Mouse (Mus musculus) megakaryocyte, adult 5-6 weeks (primary cell): ENCODE results near the gene Gm47791. TPM values are rescaled to one million over a fixed set of nuclear protein-coding genes. Genes with fewer than 3 reads are reported as not detected.

ENCODE experiments used
- ATAC-seq: 2 replicates; pipeline ENCODE4 v1.8.0; 2016; ENCODE audit warnings: mild to moderate bottlenecking, inconsistent platforms; ENCODE audit not compliant: poor library complexity, severe bottlenecking
- total RNA-seq, 2 experiments: library from RNA; stranded (forward) in 1 of 2; stranded (reverse) in 1 of 2; fragments of 153-499, 151-499 nt in 1 of 2; fragments of 221-1000, 200-1000 nt in 1 of 2; gene quantifications; 2 replicates each; pipeline versions ENCODE4 v1.2.3 to v1.2.4; 2015 to 2017

Gene Gm47791
- total RNA-seq, 2 experiments from 2014 or later = not detected

DNA sequence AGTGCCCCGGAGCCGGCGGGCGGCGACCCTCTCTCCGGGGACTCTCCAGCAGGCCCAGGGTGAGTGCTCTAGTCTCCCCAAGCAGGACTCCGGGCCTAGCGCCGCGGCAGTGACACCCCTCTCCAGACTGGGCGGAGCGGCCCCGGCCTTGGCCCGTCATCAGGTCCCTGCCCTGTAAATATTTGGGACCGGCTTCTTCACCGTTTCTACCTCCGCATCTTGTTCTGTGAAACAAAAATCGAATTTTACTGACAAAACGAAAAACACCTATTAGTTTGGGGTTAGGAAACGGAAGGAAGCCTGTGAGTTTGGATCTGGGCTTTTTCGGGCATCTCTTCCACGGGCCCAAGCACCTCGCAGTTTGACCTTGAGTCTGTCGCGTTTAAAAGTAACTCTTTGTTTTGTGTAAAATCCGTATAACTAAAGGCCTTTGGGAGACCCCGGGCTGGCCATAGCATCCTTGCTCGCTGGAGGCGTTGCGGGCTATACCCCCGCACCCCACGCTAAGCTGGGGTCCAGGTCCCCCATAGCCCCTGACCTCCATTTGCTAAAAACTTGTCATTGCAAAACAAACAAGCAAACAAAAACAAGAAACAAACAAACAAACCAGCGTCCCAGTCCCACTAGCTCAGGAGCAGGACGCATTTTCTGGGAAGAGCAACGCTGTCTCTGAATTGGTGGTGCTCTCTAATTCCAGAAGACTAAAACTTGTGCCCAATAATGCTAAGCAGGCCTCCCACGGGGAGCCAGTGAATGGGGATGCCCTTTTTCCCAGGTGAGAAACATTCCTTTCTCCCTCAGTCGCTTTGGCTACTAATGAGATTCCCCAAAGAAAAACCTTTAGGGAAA lies 45.8 kb downstream of the Gm47791 start:
- peak; percentile 81 for ATAC-seq

GRCm38 (mm10) chr1:82724339-82725025 lies 46.6 kb downstream of the Gm47791 start, which contains the start of gene Mff:
TSS of gene Mff (plus strand) at chr1:82724890.
- ATAC-seq = peak; percentile 98

Other genes starting within 250 kb of the Gm47791 start
- not detected in 2 replicates for gene Col4a4, start 184.4 kb downstream of the Gm47791 start, total RNA-seq (2015)
- not detected in 2 replicates for gene Col4a4, start 184.4 kb downstream of the Gm47791 start, total RNA-seq (2017)
- not detected in 2 replicates for gene Col4a3, start 184.3 kb downstream of the Gm47791 start, total RNA-seq (2015)
- not detected in 2 replicates for gene Col4a3, start 184.3 kb downstream of the Gm47791 start, total RNA-seq (2017)
- gene Mff, start 46.4 kb downstream of the Gm47791 start, total RNA-seq (2015) = 131 and 148 TPM in 2 replicates
- gene Mff, start 46.4 kb downstream of the Gm47791 start, total RNA-seq (2017) = 83.4 and 116 TPM in 2 replicates
- not detected in 2 replicates for gene Tm4sf20, start 2.8 kb downstream of the Gm47791 start, total RNA-seq (2015)
- gene Tm4sf20, start 2.8 kb downstream of the Gm47791 start, total RNA-seq (2017) = not detected in 2 replicates
- gene Agfg1, start 68.2 kb upstream of the Gm47791 start, total RNA-seq (2015) = 57.0 and 61.1 TPM in 2 replicates
- gene Agfg1, start 68.2 kb upstream of the Gm47791 start, total RNA-seq (2017) = 48.0 and 48.3 TPM in 2 replicates
- gene A030005L19Rik, start 142.1 kb upstream of the Gm47791 start, total RNA-seq (2015) = 0.31 and 0.34 TPM in 2 replicates
- not detected in 2 replicates for gene A030005L19Rik, start 142.1 kb upstream of the Gm47791 start, total RNA-seq (2017)
- not detected in 2 replicates for gene A030014E15Rik, start 153.7 kb upstream of the Gm47791 start, total RNA-seq (2015)
- gene A030014E15Rik, start 153.7 kb upstream of the Gm47791 start, total RNA-seq (2017) = not detected in 2 replicates
- gene Gm6217, start 160.2 kb upstream of the Gm47791 start, total RNA-seq (2015) = not detected in 2 replicates
- not detected in 2 replicates for gene Gm6217, start 160.2 kb upstream of the Gm47791 start, total RNA-seq (2017)
- gene A030003K21Rik, start 172.1 kb upstream of the Gm47791 start, total RNA-seq (2015) = not detected in 2 replicates
- not detected in 2 replicates for gene A030003K21Rik, start 172.1 kb upstream of the Gm47791 start, total RNA-seq (2017)
- gene Gm7544, start 184.8 kb upstream of the Gm47791 start, total RNA-seq (2015) = not detected in 2 replicates
- gene Gm7544, start 184.8 kb upstream of the Gm47791 start, total RNA-seq (2017) = not detected in 2 replicates
- gene Gm47955, start 189.0 kb upstream of the Gm47791 start, total RNA-seq (2015) = not detected in 2 replicates
- gene Gm47955, start 189.0 kb upstream of the Gm47791 start, total RNA-seq (2017) = not detected in 2 replicates
- not detected in 2 replicates for gene Gm47959, start 229.3 kb upstream of the Gm47791 start, total RNA-seq (2015)
- gene Gm47959, start 229.3 kb upstream of the Gm47791 start, total RNA-seq (2017) = not detected in 2 replicates